Mouse (Mus musculus): ENCODE measurements around the gene Jak2.

- TF ChIP-seq CTCF (IDR thresholded peaks at IDR 0.05; ENCODE audit: control insufficient read depth, insufficient read depth, insufficient replicate concordance, low read depth, low read length) (no peak), POLR2A (IDR thresholded peaks at IDR 0.05; ENCODE audit: control insufficient read depth, low read depth, low read length) (no peak)
Measured at GRCm38 (mm10) chr19:29323416-29324049, 71.9 kb downstream of the Jak2 start.

Data from testis, adult 2 months (tissue).